Mouse (Mus musculus) heart, postnatal 0 days (tissue): ENCODE results near the gene Evc2. TPM values are rescaled to one million over a fixed set of nuclear protein-coding genes. Genes with fewer than 3 reads are reported as not detected.

Experiments
- ATAC-seq: fragments of 200-750 bp; cut with Nextera tagmentation; 2 replicates; pipeline ENCODE4 v1.8.0; 2017; ENCODE audit warnings: low read depth, moderate number of reproducible peaks, moderate library complexity; ENCODE audit not compliant: insufficient read depth
- DNase-seq: peaks from one replicate; pipeline ENCODE4 v3.0.0-alpha.2; 2016; ENCODE audit warnings: low spot score
- H3K27ac ChIP-seq: fragments of 300-500 bp; sonication (generic); 2 replicates; pipeline ENCODE4 v1.5.1; 2014; ENCODE audit warnings: low read depth, mild to moderate bottlenecking
- H3K27me3 ChIP-seq: fragments of 300-500 bp; sonication (generic); 2 replicates; pipeline ENCODE4 v1.6.1; 2014; ENCODE audit warnings: low read length, mixed read lengths; ENCODE audit not compliant: control insufficient read depth, insufficient read depth
- H3K36me3 ChIP-seq: fragments of 300-500 bp; sonication (generic); replicated peaks from 2 replicates; pipeline ENCODE4 v1.6.1; 2014; ENCODE audit warnings: low read length, mixed read lengths; ENCODE audit not compliant: control insufficient read depth, insufficient read depth
- H3K4me1 ChIP-seq: fragments of 300-500 bp; sonication (generic); 2 replicates; pipeline ENCODE4 v1.6.1; 2014; ENCODE audit warnings: antibody characterized with exemption; ENCODE audit not compliant: control insufficient read depth, insufficient read depth
- H3K4me2 ChIP-seq: fragments of 300-500 bp; sonication (generic); 2 replicates; pipeline ENCODE4 v1.6.1; 2014; ENCODE audit warnings: low read depth, mild to moderate bottlenecking, low read length, moderate library complexity
- H3K4me3 ChIP-seq: fragments of 300-500 bp; sonication (generic); 2 replicates; pipeline ENCODE4 v1.5.1; 2014; ENCODE audit warnings: low read depth, low read length
- H3K9ac ChIP-seq: fragments of 300-500 bp; sonication (generic); replicated peaks from 2 replicates; pipeline ENCODE4 v1.6.1; 2014; ENCODE audit warnings: low read depth, low read length, mixed read lengths
- H3K9me3 ChIP-seq: fragments of 300-500 bp; sonication (generic); replicated peaks from 2 replicates; pipeline ENCODE4 v1.6.1; 2016; ENCODE audit warnings: low read length; ENCODE audit not compliant: control insufficient read depth
- CTCF ChIP-seq: IDR thresholded peaks from 2 replicates; pipeline ENCODE4 v1.5.1; 2016; ENCODE audit warnings: antibody characterized with exemption, control low read depth, low read depth
- EP300 ChIP-seq: IDR thresholded peaks from 2 replicates; pipeline ENCODE4 v1.6.1; 2016; ENCODE audit warnings: antibody characterized with exemption, low read depth
- WGBS: fragments of 180-500 bp; shearing (Covaris S2); extraction: QIAGEN DNeasy Blood & Tissue Kit; methylation state at CpG from one replicate; pipeline ENCODE4 v1.1.7; 2014; 5-methylcytosine and 5-hydroxymethylcytosine counted together
- polyA plus RNA-seq: library from polyadenylated mRNA; unstranded; fragments of >200 nt; fragmentation: Nextera tagmentation; extraction: Ambion mirVana; gene quantifications from 2 replicates; pipeline ENCODE4 v1.2.1, GENCODE M21; 2015
- total RNA-seq: library from RNA; depleted of rRNA; stranded (reverse); fragments of >200 nt; gene quantifications from 2 replicates; pipeline ENCODE4 v1.2.3, GENCODE M21; 2014; ENCODE audit warnings: low replicate concordance

The Evc2 gene
- total and polyA plus RNA-seq, 2 experiments from 2014 or later, result 3.0 TPM

- no peak for ATAC-seq
- no peaks in the 10 kb centered on the region for H3K27me3 ChIP-seq
- H3K4me2 ChIP-seq, result no peak overlapping the region
- no peak for DNase-seq
- no peak overlapping the region for H3K4me3 ChIP-seq
- H3K27ac ChIP-seq, result no peak overlapping the region
- H3K9me3 ChIP-seq, result no peaks in the 10 kb centered on the region
- H3K4me1 ChIP-seq, result peaks cover 9% of the 10 kb centered on the region
- H3K36me3 ChIP-seq, result peaks cover 7% of the 10 kb centered on the region; the same call in 1 of the 2 replicates
- TF ChIP-seq EP300, result no peak
- WGBS, result 81% methylated on average over 13 of the region's 13 CpGs
- H3K9ac ChIP-seq, result no peak overlapping the region
These were observed 51.7 kb downstream of the Evc2 start for GRCm38 (mm10) chr5:37389808-37390495.

- no peak overlapping the region for H3K27ac ChIP-seq
- 75% methylated on average over 10 of the region's 10 CpGs for WGBS
- ATAC-seq (no peak), DNase-seq (no peak)
- no peak overlapping the region for H3K9ac ChIP-seq
- H3K27me3 ChIP-seq, result no peaks in the 10 kb centered on the region
- no peak for TF ChIP-seq EP300
- no peak for TF ChIP-seq CTCF
- H3K4me1 ChIP-seq, result no peaks in the 10 kb centered on the region
- no peak overlapping the region for H3K4me2 ChIP-seq
- no peaks in the 10 kb centered on the region for H3K9me3 ChIP-seq
- peaks cover 7% of the 10 kb centered on the region; the same call in 1 of the 2 replicates for H3K36me3 ChIP-seq
- no peak overlapping the region for H3K4me3 ChIP-seq
These were observed 52.6 kb downstream of the Evc2 start for GRCm38 (mm10) chr5:37390923-37391322.

GRCm38 (mm10) chr5:37391901-37392300 lies 53.6 kb downstream of the Evc2 start:
- no peak overlapping the region for H3K9ac ChIP-seq
- H3K36me3 ChIP-seq, result peaks cover 11% of the 10 kb centered on the region; the same call in 1 of the 2 replicates
- H3K4me1 ChIP-seq, result no peaks in the 10 kb centered on the region
- no peaks in the 10 kb centered on the region for H3K9me3 ChIP-seq
- ATAC-seq (no peak), DNase-seq (no peak)
- TF ChIP-seq EP300 (no peak), CTCF (no peak)
- H3K27ac ChIP-seq, result no peak overlapping the region
- H3K27me3 ChIP-seq, result no peaks in the 10 kb centered on the region
- H3K4me2 ChIP-seq, result no peak overlapping the region
- WGBS, result 87% methylated on average over 10 of the region's 10 CpGs
- no peak overlapping the region for H3K4me3 ChIP-seq

- Histone ChIP-seq H3K4me2 (no peak overlapping the region), H3K9me3 (no peaks in the 10 kb centered on the region), H3K4me1 (no peaks in the 10 kb centered on the region), H3K27ac (no peak overlapping the region), H3K4me3 (no peak overlapping the region), H3K36me3 (0 out of 2 replicates have a peak, but pooled peaks cover 6% of the 10 kb centered on the region), H3K9ac (no peak overlapping the region), H3K27me3 (no peaks in the 10 kb centered on the region)
- ATAC-seq (no peak), DNase-seq (no peak)
- WGBS, result 73% methylated on average over 22 of the region's 22 CpGs
- no peak for TF ChIP-seq CTCF
- no peak for TF ChIP-seq EP300
These were observed 57.1 kb downstream of the Evc2 start for GRCm38 (mm10) chr5:37395172-37396030.

GRCm38 (mm10) chr5:37419028-37419427 lies 80.7 kb downstream of the Evc2 start:
- H3K27me3 ChIP-seq, result no peaks in the 10 kb centered on the region
- no peak overlapping the region for H3K4me3 ChIP-seq
- DNase-seq (no peak), ATAC-seq (no peak)
- no peak overlapping the region for H3K9ac ChIP-seq
- H3K9me3 ChIP-seq, result no peaks in the 10 kb centered on the region
- H3K27ac ChIP-seq, result no peak overlapping the region
- no peak overlapping the region for H3K4me2 ChIP-seq
- WGBS, result 83% methylated on average over 6 of the region's 6 CpGs
- TF ChIP-seq CTCF (no peak), EP300 (no peak)
- H3K4me1 ChIP-seq, result no peaks in the 10 kb centered on the region
- no peaks in the 10 kb centered on the region; the same call in 1 of the 2 replicates for H3K36me3 ChIP-seq
